Mouse (Mus musculus) bone marrow macrophage, adult 2 months (primary cell): ENCODE results near the gene Zfp579.

ENCODE experiments used
- CTCF ChIP-seq: IDR thresholded peaks from 2 replicates; pipeline ENCODE4 v1.5.1; 2012; ENCODE audit warnings: low read depth, mild to moderate bottlenecking, low read length, moderate library complexity
- POLR2A ChIP-seq: IDR thresholded peaks from 2 replicates; pipeline ENCODE4 v1.6.1; 2012; ENCODE audit warnings: mild to moderate bottlenecking, low read depth, low read length, borderline replicate concordance

DNA sequence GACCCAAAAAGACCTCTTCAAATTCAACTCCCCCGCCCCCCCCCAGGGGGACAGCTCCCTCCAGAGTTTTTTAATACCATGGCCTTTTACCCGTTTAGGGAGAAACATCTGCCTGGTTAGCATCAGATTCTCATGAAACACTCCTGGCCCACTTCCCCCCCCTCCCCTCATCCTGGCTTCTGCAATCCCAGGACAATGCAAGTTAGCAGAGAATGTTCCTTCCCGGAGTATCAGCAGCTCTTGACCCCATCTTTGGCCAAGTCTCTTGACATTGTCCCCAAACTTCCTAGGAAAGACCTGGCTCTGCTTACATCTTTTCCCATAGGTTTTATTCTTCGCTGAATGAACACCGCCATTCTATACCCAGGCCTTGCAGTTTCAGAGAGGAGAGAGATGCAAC lies 25.2 kb upstream of the Zfp579 start:
- TF ChIP-seq POLR2A (no peak), CTCF (no peak)
